Mouse (Mus musculus) forebrain, embryonic 16.5 days (tissue): Measurements from ENCODE around the gene Mycbp2. TPM values are rescaled to one million over a fixed set of nuclear protein-coding genes. Genes with fewer than 3 reads are reported as not detected.
A peak's percentile ranks its signal among the peaks of the same experiment; 100 is the strongest.

Experiments used
- ATAC-seq: fragments of 200-750 bp; cut with Nextera tagmentation; 2 replicates; pipeline ENCODE4 v1.8.0; 2017; ENCODE audit warnings: mild to moderate bottlenecking, moderate library complexity
- H3K27ac ChIP-seq: fragments of 300-500 bp; sonication (generic); 2 replicates; pipeline ENCODE4 v1.5.1; 2014; ENCODE audit warnings: low read length, control low read depth
- H3K27me3 ChIP-seq: fragments of 300-500 bp; sonication (generic); replicated peaks from 2 replicates; pipeline ENCODE4 v1.6.1; 2014; ENCODE audit warnings: low read length; ENCODE audit not compliant: control insufficient read depth, insufficient read depth
- H3K36me3 ChIP-seq: fragments of 300-500 bp; sonication (generic); 2 replicates; pipeline ENCODE4 v1.6.1; 2014; ENCODE audit not compliant: control insufficient read depth, insufficient read depth
- H3K4me1 ChIP-seq: fragments of 300-500 bp; sonication (generic); replicated peaks from 2 replicates; pipeline ENCODE4 v1.6.1; 2014; ENCODE audit warnings: low read length; ENCODE audit not compliant: control insufficient read depth, insufficient read depth
- H3K4me2 ChIP-seq: fragments of 300-500 bp; sonication (generic); 2 replicates; pipeline ENCODE4 v1.6.1; 2014; ENCODE audit warnings: mild to moderate bottlenecking, low read length, control low read depth
- H3K4me3 ChIP-seq: fragments of 300-500 bp; sonication (generic); replicated peaks from 2 replicates; pipeline ENCODE4 v1.5.1; 2014; ENCODE audit warnings: mild to moderate bottlenecking, low read length, control low read depth
- H3K9ac ChIP-seq: fragments of 300-500 bp; sonication (generic); replicated peaks from 2 replicates; pipeline ENCODE4 v1.6.1; 2014; ENCODE audit warnings: low read depth, low read length, control low read depth
- H3K9me3 ChIP-seq: fragments of 300-500 bp; sonication (generic); 2 replicates; pipeline ENCODE4 v1.6.1; 2016; ENCODE audit warnings: low read length; ENCODE audit not compliant: control insufficient read depth
- WGBS: fragments of 180-500 bp; shearing (Covaris S2); extraction: QIAGEN DNeasy Blood & Tissue Kit; methylation state at CpG from one replicate; pipeline ENCODE4 v1.1.7; 2014; 5-methylcytosine and 5-hydroxymethylcytosine counted together
- polyA plus RNA-seq: library from polyadenylated mRNA; unstranded; fragments of >200 nt; fragmentation: Nextera tagmentation; extraction: Ambion mirVana; gene quantifications from 2 replicates; pipeline ENCODE4 v1.2.1, GENCODE M21; 2015

The Mycbp2 gene
- polyA plus RNA-seq, 1 experiment from 2014 or later = 56.6 TPM

- no peaks in the 10 kb centered on the region for H3K9me3 ChIP-seq
- no peak overlapping the region for H3K4me3 ChIP-seq
- peaks cover 14% of the 10 kb centered on the region for H3K4me1 ChIP-seq
- no peak overlapping the region for H3K27ac ChIP-seq
- no peak overlapping the region for H3K9ac ChIP-seq
- no peak overlapping the region for H3K4me2 ChIP-seq
- H3K36me3 ChIP-seq = no peaks in the 10 kb centered on the region
- ATAC-seq = no peak
- no peaks in the 10 kb centered on the region for H3K27me3 ChIP-seq
- WGBS = 88% methylated on average over 3 of the region's 3 CpGs
These were observed 245.4 kb downstream of the Mycbp2 start for GRCm38 (mm10) chr14:103101171-103101570.

- Histone ChIP-seq H3K9me3 (no peaks in the 10 kb centered on the region), H3K4me2 (no peak overlapping the region), H3K36me3 (no peaks in the 10 kb centered on the region), H3K27me3 (no peaks in the 10 kb centered on the region), H3K27ac (no peak overlapping the region), H3K4me1 (peaks cover 19% of the 10 kb centered on the region), H3K9ac (no peak overlapping the region), H3K4me3 (no peak overlapping the region)
- ATAC-seq = no peak
- WGBS = 83% methylated on average over 13 of the region's 13 CpGs
These were observed 246.3 kb downstream of the Mycbp2 start for GRCm38 (mm10) chr14:103100296-103100695.

GRCm38 (mm10) chr14:103099238-103099933, 247.2 kb downstream of the Mycbp2 start, which contains the start of gene Fbxl3:
Fbxl3 (minus strand) TSS chr14:103099566.
- peak within 1 kb of the TSS; percentile 98 for H3K9ac ChIP-seq
- H3K27ac ChIP-seq = peak within 1 kb of the TSS; percentile 98
- ATAC-seq = peak; percentile 81
- H3K9me3 ChIP-seq = no peaks in the 10 kb centered on the region
- H3K27me3 ChIP-seq = no peaks in the 10 kb centered on the region
- WGBS = under 1% methylated on average over 87 of the region's 88 CpGs
- peak within 1 kb of the TSS; percentile 84 for H3K4me2 ChIP-seq
- no peaks in the 10 kb centered on the region for H3K36me3 ChIP-seq
- H3K4me1 ChIP-seq = peaks cover 19% of the 10 kb centered on the region
- peak within 1 kb of the TSS; percentile 93 for H3K4me3 ChIP-seq

DNA sequence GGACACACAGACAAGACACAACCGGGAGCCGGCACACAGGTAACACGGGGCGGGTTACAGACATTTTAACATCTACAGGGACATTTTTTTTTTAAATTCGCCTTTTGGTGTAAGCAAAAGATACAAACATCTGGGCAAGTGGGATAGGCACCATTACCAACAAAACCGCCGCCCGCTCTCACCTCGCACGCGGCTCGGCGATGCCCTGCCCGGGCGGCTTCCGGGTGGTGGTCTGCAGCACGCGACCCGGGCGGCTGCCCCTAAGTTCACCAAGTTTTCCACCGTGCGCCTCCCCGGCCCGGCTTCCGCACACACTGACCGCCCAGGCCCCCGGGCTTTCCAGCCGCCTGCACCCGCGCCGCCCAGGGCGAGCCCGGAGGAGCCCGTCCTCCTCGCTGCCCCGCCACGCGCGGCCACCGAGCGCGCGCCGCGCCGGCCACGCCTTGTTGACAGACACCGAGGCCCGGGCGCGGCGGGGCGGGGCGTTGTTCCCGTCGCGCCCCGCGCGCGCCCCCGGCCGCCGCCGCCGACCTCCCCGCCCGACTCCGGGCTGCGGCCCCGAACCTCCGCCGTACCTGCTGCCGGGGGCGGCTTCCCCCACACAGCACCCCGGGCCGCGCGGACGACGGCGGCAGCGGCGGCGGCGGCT, 247.9 kb downstream of the Mycbp2 start:
- under 1% methylated on average over 79 of the region's 86 CpGs for WGBS
- peak overlapping the region; percentile 93 for H3K4me3 ChIP-seq
- no peaks in the 10 kb centered on the region for H3K9me3 ChIP-seq
- H3K27ac ChIP-seq = peak overlapping the region; percentile 98
- peak overlapping the region; percentile 98 for H3K9ac ChIP-seq
- H3K36me3 ChIP-seq = no peaks in the 10 kb centered on the region; the same call in 1 of the 2 replicates
- peak; percentile 79 for ATAC-seq
- H3K4me1 ChIP-seq = peaks cover 23% of the 10 kb centered on the region
- H3K27me3 ChIP-seq = no peaks in the 10 kb centered on the region
- peak overlapping the region; percentile 74 for H3K4me2 ChIP-seq

- Histone ChIP-seq H3K4me1 (peaks cover 26% of the 10 kb centered on the region), H3K36me3 (no peaks in the 10 kb centered on the region; the same call in 1 of the 2 replicates), H3K4me2 (peak overlapping the region; percentile 74), H3K27ac (no peak overlapping the region), H3K27me3 (no peaks in the 10 kb centered on the region), H3K9ac (peak overlapping the region; percentile 98), H3K4me3 (peak overlapping the region; percentile 93), H3K9me3 (no peaks in the 10 kb centered on the region)
- ATAC-seq = no peak
- under 1% methylated on average over 2 of the region's 2 CpGs for WGBS
These were observed 248.4 kb downstream of the Mycbp2 start for GRCm38 (mm10) chr14:103098213-103098586.

DNA sequence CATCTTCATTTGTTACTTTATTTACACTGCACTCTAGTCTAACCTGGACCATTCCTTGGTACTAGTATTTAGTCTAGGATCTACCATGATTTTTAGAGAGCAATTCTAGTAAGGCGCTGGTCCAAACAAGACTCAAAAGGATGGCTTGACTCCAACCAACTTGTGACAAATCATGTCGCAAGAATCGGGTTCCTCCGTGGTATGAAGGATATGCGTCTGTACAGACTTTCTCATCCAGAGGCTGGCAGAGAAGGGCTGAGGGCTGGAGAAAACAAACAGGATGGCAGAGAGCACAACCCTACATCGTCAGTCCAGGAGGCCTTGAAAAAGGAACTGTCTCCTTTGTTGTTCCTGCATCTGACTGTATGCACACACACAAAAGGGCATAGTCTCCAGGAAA, 250.0 kb downstream of the Mycbp2 start:
- Histone ChIP-seq H3K36me3 (no peaks in the 10 kb centered on the region; the same call in 1 of the 2 replicates), H3K4me2 (peak overlapping the region; percentile 36), H3K27me3 (no peaks in the 10 kb centered on the region), H3K27ac (no peak overlapping the region), H3K4me3 (no peak overlapping the region), H3K4me1 (peaks cover 26% of the 10 kb centered on the region), H3K9me3 (no peaks in the 10 kb centered on the region), H3K9ac (no peak overlapping the region)
- WGBS = 60% methylated on average over 6 of the region's 6 CpGs
- ATAC-seq = no peak

- 94% methylated on average over 8 of the region's 8 CpGs for WGBS
These were observed 250.8 kb downstream of the Mycbp2 start for GRCm38 (mm10) chr14:103095826-103096225.

GRCm38 (mm10) chr14:103095036-103095435, 251.6 kb downstream of the Mycbp2 start:
- H3K36me3 ChIP-seq = no peaks in the 10 kb centered on the region; the same call in 1 of the 2 replicates
- no peak overlapping the region for H3K9ac ChIP-seq
- H3K4me2 ChIP-seq = no peak overlapping the region
- no peaks in the 10 kb centered on the region for H3K9me3 ChIP-seq
- WGBS = 85% methylated on average over 8 of the region's 8 CpGs
- no peak overlapping the region for H3K27ac ChIP-seq
- no peak for ATAC-seq
- H3K4me3 ChIP-seq = no peak overlapping the region
- H3K4me1 ChIP-seq = peaks cover 26% of the 10 kb centered on the region
- no peaks in the 10 kb centered on the region for H3K27me3 ChIP-seq

More at GRCm38 (mm10) chr14:103095826-103096225, 250.8 kb downstream of the Mycbp2 start:
- H3K27me3 ChIP-seq = no peaks in the 10 kb centered on the region
- no peak for ATAC-seq
- no peaks in the 10 kb centered on the region for H3K9me3 ChIP-seq
- no peak overlapping the region for H3K4me3 ChIP-seq
- no peak overlapping the region for H3K27ac ChIP-seq
- H3K9ac ChIP-seq = no peak overlapping the region
- no peak overlapping the region for H3K4me2 ChIP-seq
- no peaks in the 10 kb centered on the region; the same call in 1 of the 2 replicates for H3K36me3 ChIP-seq
- peaks cover 26% of the 10 kb centered on the region for H3K4me1 ChIP-seq

DNA sequence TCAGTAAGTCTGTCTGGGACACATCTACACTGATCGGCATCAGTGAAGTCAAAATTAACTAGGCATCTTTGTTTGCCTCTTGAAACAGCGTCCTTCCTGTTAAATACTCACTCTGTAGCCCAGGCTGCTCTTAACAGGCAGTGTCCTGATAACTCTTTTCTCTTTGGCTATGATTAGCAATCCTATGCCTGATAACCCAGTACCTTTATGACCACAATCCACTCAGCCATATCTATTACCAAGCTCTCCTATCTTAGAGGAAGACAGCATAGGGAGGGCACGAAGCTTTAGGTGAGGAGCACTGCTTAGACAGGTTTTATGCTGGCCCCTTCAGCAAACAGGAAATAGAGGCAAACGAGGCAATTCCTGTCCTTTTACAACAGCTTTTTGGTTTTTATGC, 252.9 kb downstream of the Mycbp2 start:
- Histone ChIP-seq H3K27me3 (no peaks in the 10 kb centered on the region), H3K36me3 (peaks cover 2% of the 10 kb centered on the region), H3K9me3 (no peaks in the 10 kb centered on the region), H3K4me2 (no peak overlapping the region), H3K9ac (no peak overlapping the region), H3K4me3 (no peak overlapping the region), H3K4me1 (peaks cover 26% of the 10 kb centered on the region), H3K27ac (no peak overlapping the region)
- 85% methylated on average over 4 of the region's 4 CpGs for WGBS
- ATAC-seq = no peak
